Mouse (Mus musculus) forebrain, embryonic 12.5 days (tissue): ENCODE measurements around the gene Slc38a4. TPM values are rescaled to one million over a fixed set of nuclear protein-coding genes. Genes with fewer than 3 reads are reported as not detected.

Experiments
- ATAC-seq: fragments of 200-750 bp; cut with Nextera tagmentation; 2 replicates; pipeline ENCODE4 v1.8.0; 2017; ENCODE audit warnings: moderate TSS enrichment; ENCODE audit not compliant: low FRiP score
- H3K27ac ChIP-seq: fragments of 300-500 bp; sonication (generic); 2 replicates; pipeline ENCODE4 v1.5.1; 2016; ENCODE audit warnings: mild to moderate bottlenecking
- H3K27me3 ChIP-seq: fragments of 300-500 bp; sonication (generic); 2 replicates; pipeline ENCODE4 v1.6.1; 2016; ENCODE audit warnings: mild to moderate bottlenecking
- H3K36me3 ChIP-seq: fragments of 300-500 bp; sonication (generic); replicated peaks from 2 replicates; pipeline ENCODE4 v1.6.1; 2016; ENCODE audit warnings: mild to moderate bottlenecking
- H3K4me1 ChIP-seq: fragments of 300-500 bp; sonication (generic); 2 replicates; pipeline ENCODE4 v1.6.1; 2016
- H3K4me2 ChIP-seq: fragments of 300-500 bp; sonication (generic); 2 replicates; pipeline ENCODE4 v1.6.1; 2016; ENCODE audit warnings: mild to moderate bottlenecking, moderate library complexity
- H3K4me3 ChIP-seq: fragments of 300-500 bp; sonication (generic); replicated peaks from 2 replicates; pipeline ENCODE4 v1.5.1; 2016; ENCODE audit warnings: mild to moderate bottlenecking
- H3K9ac ChIP-seq: fragments of 300-500 bp; sonication (generic); 2 replicates; pipeline ENCODE4 v1.6.1; 2016; ENCODE audit warnings: mild to moderate bottlenecking
- H3K9me3 ChIP-seq: fragments of 300-500 bp; sonication (generic); 2 replicates; pipeline ENCODE4 v1.6.1; 2016
- WGBS: fragments of 180-500 bp; shearing (Covaris S2); methylation state at CpG from one replicate; pipeline ENCODE4 v1.1.7; 2016; 5-methylcytosine and 5-hydroxymethylcytosine counted together
- polyA plus RNA-seq: library from polyadenylated mRNA; unstranded; fragments of >200 nt; fragmentation: Nextera tagmentation; extraction: Ambion mirVana; gene quantifications from 2 replicates; pipeline ENCODE4 v1.2.1, GENCODE M21; 2016

Slc38a4 gene
- polyA plus RNA-seq, 1 experiment from 2014 or later = 14.1 TPM

GRCm38 (mm10) chr15:96953112-96953937 is 102.4 kb downstream of the Slc38a4 start:
- Histone ChIP-seq H3K36me3 (no peaks in the 10 kb centered on the region), H3K9ac (peak overlapping the region; percentile 36), H3K4me3 (peak overlapping the region; percentile 33), H3K9me3 (no peaks in the 10 kb centered on the region), H3K27ac (no peak overlapping the region), H3K4me2 (peak overlapping the region; percentile 51), H3K27me3 (no peaks in the 10 kb centered on the region), H3K4me1 (0 out of 2 replicates have a peak, but pooled peaks cover 9% of the 10 kb centered on the region)
- 31% methylated on average over 23 of the region's 23 CpGs for WGBS
- ATAC-seq = peak; percentile 76

GRCm38 (mm10) chr15:96952488-96952887 is 103.3 kb downstream of the Slc38a4 start:
- H3K9me3 ChIP-seq = no peaks in the 10 kb centered on the region
- no peak overlapping the region for H3K4me2 ChIP-seq
- 0 out of 2 replicates have a peak, but pooled peaks cover 9% of the 10 kb centered on the region for H3K4me1 ChIP-seq
- no peak overlapping the region for H3K9ac ChIP-seq
- no peak for ATAC-seq
- H3K4me3 ChIP-seq = no peak overlapping the region
- no peak overlapping the region for H3K27ac ChIP-seq
- WGBS = 69% methylated on average over 8 of the region's 8 CpGs
- H3K36me3 ChIP-seq = no peaks in the 10 kb centered on the region
- no peaks in the 10 kb centered on the region for H3K27me3 ChIP-seq

GRCm38 (mm10) chr15:96951783-96952182 is 104.0 kb downstream of the Slc38a4 start:
- Histone ChIP-seq H3K9me3 (no peaks in the 10 kb centered on the region), H3K4me1 (0 out of 2 replicates have a peak, but pooled peaks cover 9% of the 10 kb centered on the region), H3K36me3 (no peaks in the 10 kb centered on the region), H3K27me3 (no peaks in the 10 kb centered on the region), H3K4me3 (no peak overlapping the region), H3K27ac (no peak overlapping the region), H3K9ac (no peak overlapping the region), H3K4me2 (no peak overlapping the region)
- ATAC-seq = no peak
- 49% methylated on average over 5 of the region's 5 CpGs for WGBS

- Histone ChIP-seq H3K4me1 (0 out of 2 replicates have a peak, but pooled peaks cover 3% of the 10 kb centered on the region), H3K27me3 (no peaks in the 10 kb centered on the region), H3K9ac (no peak overlapping the region), H3K4me3 (no peak overlapping the region), H3K27ac (no peak overlapping the region), H3K9me3 (no peaks in the 10 kb centered on the region), H3K36me3 (no peaks in the 10 kb centered on the region), H3K4me2 (no peak overlapping the region)
- WGBS = 64% methylated on average over 6 of the region's 6 CpGs
- ATAC-seq = no peak
Measured at GRCm38 (mm10) chr15:96948471-96948870, 107.3 kb downstream of the Slc38a4 start.

Other genes starting within 250 kb of the Slc38a4 start
- gene Pced1b, start 191.2 kb upstream of the Slc38a4 start, polyA plus RNA-seq = 3.3 and 4.2 TPM in 2 replicates
- 3.9 and 4.5 TPM in 2 replicates for gene Amigo2, start 191.3 kb upstream of the Slc38a4 start, polyA plus RNA-seq